Mouse (Mus musculus): ENCODE data around the gene Gm21994. TPM values are rescaled to one million over a fixed set of nuclear protein-coding genes. Genes with fewer than 3 reads are reported as not detected.
"Not testable (repeated sequence)": the region's sequence is repeated elsewhere in the genome, so short reads cannot be mapped to it uniquely, and the experiment has no call there.

Gm21994 gene
- 1 to 10 TPM; 8.2 to 9.5 TPM for total RNA-seq (2021)

GRCm38 (mm10) chr2:150255491-150255890 lies at the start of gene Gm21994:
TSS of gene Gm21994 (minus strand) at chr2:150255591.
- intact Hi-C loops (cut with DNase I); DNase-seq (ENCODE audit: extremely low spot score in 1 of 2, low spot score in 2 of 2): not testable (repeated sequence)

- intact Hi-C loops (cut with DNase I): no loop called here
- no peak for DNase-seq (ENCODE audit: extremely low spot score in 1 of 2, low spot score in 2 of 2)
Measured at GRCm38 (mm10) chr2:150299096-150299495, 43.7 kb upstream of the Gm21994 start.

GRCm38 (mm10) chr2:150293669-150294068 lies 38.3 kb upstream of the Gm21994 start:
- intact Hi-C loops (cut with DNase I): no loop called here
- no peak for DNase-seq (ENCODE audit: extremely low spot score in 1 of 2, low spot score in 2 of 2)

- DNase-seq (ENCODE audit: extremely low spot score in 1 of 2, low spot score in 2 of 2); intact Hi-C loops (cut with DNase I): not testable (repeated sequence)
Measured at GRCm38 (mm10) chr2:150257291-150257690, 1.9 kb upstream of the Gm21994 start, which contains the start of gene Gm14124. TSS of gene Gm14124 (plus strand) at chr2:150257517.

GRCm38 (mm10) chr2:150256861-150257260 lies 1.5 kb upstream of the Gm21994 start:
- DNase-seq (ENCODE audit: extremely low spot score in 1 of 2, low spot score in 2 of 2); intact Hi-C loops (cut with DNase I): not testable (repeated sequence)

GRCm38 (mm10) chr2:150243211-150243610 lies 12.2 kb downstream of the Gm21994 start:
- no peak for DNase-seq (ENCODE audit: extremely low spot score in 1 of 2, low spot score in 2 of 2)
- intact Hi-C loops (cut with DNase I): no loop called here

- intact Hi-C loops (cut with DNase I); DNase-seq (ENCODE audit: extremely low spot score in 1 of 2, low spot score in 2 of 2): not testable (repeated sequence)
Measured at GRCm38 (mm10) chr2:150223263-150223662, 32.1 kb downstream of the Gm21994 start.

GRCm38 (mm10) chr2:150218363-150218725 lies 37.0 kb downstream of the Gm21994 start:
- DNase-seq (ENCODE audit: extremely low spot score in 1 of 2, low spot score in 2 of 2); intact Hi-C loops (cut with DNase I): not testable (repeated sequence)

GRCm38 (mm10) chr2:150217600-150218362 lies 37.6 kb downstream of the Gm21994 start, which contains the start of gene Zfp937:
TSS of gene Zfp937 (plus strand) at chr2:150218073.
- intact Hi-C loops (cut with DNase I): not testable (repeated sequence)
- peak; percentile 81 to 89 for DNase-seq (ENCODE audit: extremely low spot score in 1 of 2, low spot score in 2 of 2)

Other genes with a start within 250 kb of the Gm21994 start
- gene Zfp120, start 118.9 kb downstream of the Gm21994 start, total RNA-seq (2021): 1 to 10 TPM; 8.3 to 8.5 TPM
- gene Gm10770, start 75.9 kb downstream of the Gm21994 start, total RNA-seq (2021): not detected
- gene Gm14139, start 73.8 kb downstream of the Gm21994 start, total RNA-seq (2021): not detected
- gene Zfp937, start 37.5 kb downstream of the Gm21994 start, total RNA-seq (2021): 10 to 100 TPM in 1 of 2 experiments, 1 to 10 TPM in 1; 9.0 to 11.1 TPM
- gene Gm14124, start 1.9 kb upstream of the Gm21994 start, total RNA-seq (2021): under 1 TPM; 0.28 to 0.30 TPM
- gene Gm10130, start 68.1 kb upstream of the Gm21994 start, total RNA-seq (2021): 1 to 10 TPM; 2.6 to 2.7 TPM
- 10 to 100 TPM in 1 of 2 experiments, 1 to 10 TPM in 1; 8.8 to 10.5 TPM for gene 3300002I08Rik, start 107.2 kb upstream of the Gm21994 start, total RNA-seq (2021)
- gene Zfp442, start 195.9 kb upstream of the Gm21994 start, total RNA-seq (2021): 1 to 10 TPM; 7.0 to 7.1 TPM
- gene Zfp345, start 229.5 kb upstream of the Gm21994 start, total RNA-seq (2021): under 1 TPM; 0.24 to 0.36 TPM

All from left cerebral cortex, postnatal 10 days (tissue).